Mouse (Mus musculus) embryonic facial prominence, embryonic 14.5 days (tissue): Measurements from ENCODE around the gene Bag6. TPM values are rescaled to one million over a fixed set of nuclear protein-coding genes. Genes with fewer than 3 reads are reported as not detected.

ENCODE experiments used
- ATAC-seq: fragments of 200-750 bp; cut with Nextera tagmentation; 2 replicates; pipeline ENCODE4 v1.8.0; 2017; ENCODE audit warnings: low read depth, moderate number of reproducible peaks, moderate TSS enrichment
- DNase-seq: peaks from one replicate; pipeline ENCODE4 v3.0.0-alpha.2; 2015; ENCODE audit warnings: low spot score
- H3K27ac ChIP-seq: fragments of 300-500 bp; sonication (generic); replicated peaks from 2 replicates; pipeline ENCODE4 v1.5.1; 2014; ENCODE audit warnings: low read depth, mild to moderate bottlenecking, low read length, moderate library complexity
- H3K27me3 ChIP-seq: fragments of 300-500 bp; sonication (generic); replicated peaks from 2 replicates; pipeline ENCODE4 v1.6.1; 2014; ENCODE audit warnings: low read length; ENCODE audit not compliant: control insufficient read depth, insufficient read depth
- H3K36me3 ChIP-seq: fragments of 300-500 bp; sonication (generic); 2 replicates; pipeline ENCODE4 v1.6.1; 2014; ENCODE audit warnings: low read length, mixed read lengths; ENCODE audit not compliant: control insufficient read depth, insufficient read depth
- H3K4me1 ChIP-seq: fragments of 300-500 bp; sonication (generic); 2 replicates; pipeline ENCODE4 v1.6.1; 2014; ENCODE audit warnings: antibody characterized with exemption, low read length; ENCODE audit not compliant: control insufficient read depth, insufficient read depth
- H3K4me2 ChIP-seq: fragments of 300-500 bp; sonication (generic); 2 replicates; pipeline ENCODE4 v1.6.1; 2014; ENCODE audit warnings: low read depth, mild to moderate bottlenecking, low read length, moderate library complexity, mixed read lengths
- H3K4me3 ChIP-seq: fragments of 300-500 bp; sonication (generic); 2 replicates; pipeline ENCODE4 v1.5.1; 2014; ENCODE audit warnings: low read depth, mild to moderate bottlenecking, low read length
- H3K9ac ChIP-seq: fragments of 300-500 bp; sonication (generic); 2 replicates; pipeline ENCODE4 v1.6.1; 2014; ENCODE audit warnings: low read depth, mild to moderate bottlenecking, low read length, moderate library complexity, mixed read lengths
- H3K9me3 ChIP-seq: fragments of 300-500 bp; sonication (generic); 2 replicates; pipeline ENCODE4 v1.6.1; 2016; ENCODE audit warnings: low read length; ENCODE audit not compliant: control insufficient read depth
- WGBS: fragments of 180-500 bp; shearing (Covaris S2); extraction: QIAGEN DNeasy Blood & Tissue Kit; methylation state at CpG from one replicate; pipeline ENCODE4 v1.1.7; 2014; 5-methylcytosine and 5-hydroxymethylcytosine counted together
- polyA plus RNA-seq: library from polyadenylated mRNA; unstranded; fragments of >200 nt; fragmentation: Nextera tagmentation; extraction: Ambion mirVana; gene quantifications from 2 replicates; pipeline ENCODE4 v1.2.1, GENCODE M21; 2014

The Bag6 gene
- polyA plus RNA-seq, 1 experiment from 2014 or later = 77.3 TPM

DNA sequence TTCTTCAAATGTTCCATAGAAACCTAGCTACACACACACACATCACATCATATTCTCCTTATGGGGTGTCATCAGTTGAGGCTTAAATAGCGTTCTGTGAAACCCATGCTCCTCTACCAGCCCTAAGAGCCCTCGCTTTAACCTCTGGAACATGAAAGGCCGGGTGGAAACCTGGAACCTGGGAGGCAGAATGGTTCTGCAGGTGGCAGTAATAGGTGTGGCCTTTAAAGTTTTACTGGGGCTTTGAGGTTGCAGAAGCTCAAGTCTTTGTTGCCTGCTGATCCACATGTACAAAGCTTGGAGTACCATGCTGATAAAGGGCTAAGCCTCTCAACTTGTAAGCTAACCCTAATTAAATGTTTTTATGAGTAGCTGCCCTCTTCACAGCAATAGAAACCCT lies 12.4 kb downstream of the Bag6 start:
- Histone ChIP-seq H3K27me3 (no peaks in the 10 kb centered on the region), H3K4me1 (no peaks in the 10 kb centered on the region), H3K27ac (no peak overlapping the region), H3K4me3 (no peak overlapping the region), H3K36me3 (peaks cover 98% of the 10 kb centered on the region), H3K4me2 (no peak overlapping the region), H3K9me3 (no peaks in the 10 kb centered on the region), H3K9ac (no peak overlapping the region)
- DNase-seq (no peak), ATAC-seq (no peak)
- WGBS = 47% methylated on average over 3 of the region's 3 CpGs

- no peak for DNase-seq
- no peak overlapping the region for H3K4me2 ChIP-seq
- H3K27ac ChIP-seq = 0 out of 2 replicates have a peak overlapping the region, but pooled peaks have one; percentile 15
- no peaks in the 10 kb centered on the region for H3K9me3 ChIP-seq
- H3K36me3 ChIP-seq = peaks cover 98% of the 10 kb centered on the region
- no peak for ATAC-seq
- H3K27me3 ChIP-seq = no peaks in the 10 kb centered on the region
- no peaks in the 10 kb centered on the region for H3K4me1 ChIP-seq
- no peak overlapping the region for H3K9ac ChIP-seq
- H3K4me3 ChIP-seq = no peak overlapping the region
- 73% methylated on average over 5 of the region's 5 CpGs for WGBS
Measured at GRCm38 (mm10) chr17:35147922-35148639, 13.1 kb downstream of the Bag6 start.

GRCm38 (mm10) chr17:35152121-35152520 lies 17.1 kb downstream of the Bag6 start:
- Histone ChIP-seq H3K27me3 (no peaks in the 10 kb centered on the region), H3K27ac (no peak overlapping the region), H3K36me3 (peaks cover 98% of the 10 kb centered on the region), H3K4me2 (no peak overlapping the region), H3K4me1 (no peaks in the 10 kb centered on the region), H3K4me3 (no peak overlapping the region), H3K9ac (no peak overlapping the region), H3K9me3 (no peaks in the 10 kb centered on the region)
- no peak for DNase-seq
- no peak for ATAC-seq
- WGBS = 95% methylated on average over 4 of the region's 4 CpGs

GRCm38 (mm10) chr17:35153077-35153476 lies 18.1 kb downstream of the Bag6 start:
- WGBS = 87% methylated on average over 9 of the region's 9 CpGs
- Histone ChIP-seq H3K9ac (no peak overlapping the region), H3K9me3 (no peaks in the 10 kb centered on the region), H3K27ac (no peak overlapping the region), H3K27me3 (no peaks in the 10 kb centered on the region), H3K4me1 (no peaks in the 10 kb centered on the region), H3K4me2 (no peak overlapping the region), H3K4me3 (no peak overlapping the region), H3K36me3 (peaks cover 98% of the 10 kb centered on the region)
- DNase-seq = no peak
- no peak for ATAC-seq

DNA sequence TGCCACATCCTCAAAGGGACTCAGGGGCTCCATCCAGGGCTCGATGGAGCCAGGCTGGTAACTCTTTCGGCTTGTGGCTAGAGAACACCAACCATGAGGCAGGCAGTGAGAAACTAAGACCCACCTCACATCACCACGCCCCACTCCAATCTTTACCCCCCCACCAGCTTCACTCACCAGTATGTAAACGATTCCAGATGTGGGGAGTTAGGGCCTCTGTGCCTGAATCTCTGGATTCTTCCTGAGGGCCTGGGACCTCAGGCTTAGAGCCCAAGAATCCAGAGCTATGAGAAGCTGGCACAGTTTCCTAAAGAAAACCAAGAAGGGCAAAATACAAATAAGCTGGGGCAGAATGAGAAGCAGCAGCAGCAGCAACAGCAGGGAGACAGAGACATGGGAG lies 19.0 kb downstream of the Bag6 start:
- H3K9ac ChIP-seq = no peak overlapping the region
- ATAC-seq (0 out of 2 replicates have a peak, but pooled peaks have one; percentile 13), DNase-seq (peak; percentile 56)
- no peak overlapping the region for H3K4me2 ChIP-seq
- H3K4me3 ChIP-seq = no peak overlapping the region
- H3K9me3 ChIP-seq = no peaks in the 10 kb centered on the region
- no peaks in the 10 kb centered on the region for H3K27me3 ChIP-seq
- WGBS = 60% methylated on average over 3 of the region's 4 CpGs
- 0 out of 2 replicates have a peak overlapping the region, but pooled peaks have one; percentile 30 for H3K27ac ChIP-seq
- H3K36me3 ChIP-seq = peaks cover 98% of the 10 kb centered on the region
- H3K4me1 ChIP-seq = no peaks in the 10 kb centered on the region

DNA sequence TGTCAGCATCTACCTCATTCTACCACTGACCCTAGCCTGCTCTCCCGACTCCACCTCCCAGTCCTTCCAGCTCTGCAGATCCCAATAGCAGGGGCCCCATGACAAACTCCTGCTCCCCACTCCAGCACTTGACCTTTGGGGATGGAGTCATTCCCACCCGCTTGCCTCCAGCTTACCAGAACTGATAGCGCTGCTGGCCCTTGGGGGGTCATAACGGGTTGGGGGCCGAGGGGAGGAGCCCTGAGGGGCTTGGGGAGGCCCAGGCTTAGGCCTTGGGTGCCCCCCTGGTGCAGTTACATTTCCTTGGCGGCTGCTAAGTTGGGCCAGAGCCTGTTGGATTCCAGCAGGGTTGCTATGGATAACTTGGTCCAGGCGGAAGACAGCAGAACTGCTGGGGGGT lies 19.6 kb downstream of the Bag6 start:
- Histone ChIP-seq H3K27me3 (no peaks in the 10 kb centered on the region), H3K27ac (0 out of 2 replicates have a peak overlapping the region, but pooled peaks have one; percentile 30), H3K9me3 (no peaks in the 10 kb centered on the region), H3K36me3 (peaks cover 98% of the 10 kb centered on the region), H3K9ac (no peak overlapping the region), H3K4me2 (no peak overlapping the region), H3K4me3 (no peak overlapping the region), H3K4me1 (no peaks in the 10 kb centered on the region)
- DNase-seq = no peak
- 89% methylated on average over 7 of the region's 7 CpGs for WGBS
- ATAC-seq = 0 out of 2 replicates have a peak, but pooled peaks have one; percentile 3

GRCm38 (mm10) chr17:35155451-35155850 lies 20.5 kb downstream of the Bag6 start:
- Histone ChIP-seq H3K4me1 (no peaks in the 10 kb centered on the region), H3K36me3 (peaks cover 98% of the 10 kb centered on the region), H3K27me3 (no peaks in the 10 kb centered on the region), H3K4me3 (no peak overlapping the region), H3K27ac (peak overlapping the region; percentile 5; the same call in 1 of the 2 replicates), H3K4me2 (no peak overlapping the region), H3K9ac (peak overlapping the region; percentile 46; the same call in 1 of the 2 replicates), H3K9me3 (no peaks in the 10 kb centered on the region)
- no peak for ATAC-seq
- 92% methylated on average over 12 of the region's 12 CpGs for WGBS
- DNase-seq = no peak

DNA sequence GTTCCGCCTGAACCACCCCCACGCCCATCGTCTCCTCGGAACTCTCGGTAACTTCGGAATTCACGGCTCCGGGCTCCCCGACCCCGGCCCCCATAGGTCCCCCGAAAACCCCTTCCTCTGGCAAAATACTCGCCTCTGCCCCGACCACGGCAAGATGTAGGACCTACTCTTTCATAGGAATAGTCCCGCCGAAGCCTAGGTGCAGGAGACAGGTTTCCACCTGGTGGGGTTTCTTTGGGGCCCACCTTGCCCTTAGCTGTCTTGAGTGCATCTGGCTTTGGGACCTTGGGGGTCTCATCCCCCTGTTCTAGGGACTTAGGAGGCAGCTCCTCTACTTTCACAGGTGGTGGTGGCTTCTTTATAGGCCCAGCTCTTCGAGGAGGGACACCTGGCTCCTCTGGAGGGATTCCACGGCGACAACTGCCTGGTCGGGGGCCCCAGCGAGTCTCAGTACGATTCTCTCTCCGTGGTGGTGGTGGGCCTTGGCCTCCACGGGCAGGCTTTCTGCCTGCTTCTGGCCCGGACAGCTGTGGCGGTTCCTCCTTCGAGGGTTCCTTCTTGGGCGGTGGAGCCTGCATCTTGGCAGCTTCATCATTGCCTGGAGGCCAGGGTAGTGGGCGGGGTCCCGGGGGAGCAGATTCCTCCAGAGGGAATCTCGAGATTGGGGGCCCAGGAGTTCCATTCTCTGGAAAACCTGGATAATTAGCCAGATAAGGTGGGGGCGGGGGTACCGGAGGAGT lies 21.7 kb downstream of the Bag6 start:
- H3K27me3 ChIP-seq = no peaks in the 10 kb centered on the region
- H3K36me3 ChIP-seq = peaks cover 100% of the 10 kb centered on the region
- ATAC-seq = no peak
- WGBS = 90% methylated on average over 33 of the region's 33 CpGs
- H3K9ac ChIP-seq = no peak overlapping the region
- DNase-seq = no peak
- no peaks in the 10 kb centered on the region for H3K9me3 ChIP-seq
- H3K4me1 ChIP-seq = no peaks in the 10 kb centered on the region
- no peak overlapping the region for H3K4me2 ChIP-seq
- H3K27ac ChIP-seq = no peak overlapping the region
- no peak overlapping the region for H3K4me3 ChIP-seq
